Mouse (Mus musculus): ENCODE data around the gene Alg12.

Gene Alg12

GRCm38 (mm10) chr15:88819026-88819905, at the start of gene Alg12, which contains the start of gene Creld2:
Gene Alg12, minus strand, starts transcription at chr15:88819318.
Gene Creld2, plus strand, starts transcription at chr15:88819646.
- peak; percentile 100 for DNase-seq

DNA sequence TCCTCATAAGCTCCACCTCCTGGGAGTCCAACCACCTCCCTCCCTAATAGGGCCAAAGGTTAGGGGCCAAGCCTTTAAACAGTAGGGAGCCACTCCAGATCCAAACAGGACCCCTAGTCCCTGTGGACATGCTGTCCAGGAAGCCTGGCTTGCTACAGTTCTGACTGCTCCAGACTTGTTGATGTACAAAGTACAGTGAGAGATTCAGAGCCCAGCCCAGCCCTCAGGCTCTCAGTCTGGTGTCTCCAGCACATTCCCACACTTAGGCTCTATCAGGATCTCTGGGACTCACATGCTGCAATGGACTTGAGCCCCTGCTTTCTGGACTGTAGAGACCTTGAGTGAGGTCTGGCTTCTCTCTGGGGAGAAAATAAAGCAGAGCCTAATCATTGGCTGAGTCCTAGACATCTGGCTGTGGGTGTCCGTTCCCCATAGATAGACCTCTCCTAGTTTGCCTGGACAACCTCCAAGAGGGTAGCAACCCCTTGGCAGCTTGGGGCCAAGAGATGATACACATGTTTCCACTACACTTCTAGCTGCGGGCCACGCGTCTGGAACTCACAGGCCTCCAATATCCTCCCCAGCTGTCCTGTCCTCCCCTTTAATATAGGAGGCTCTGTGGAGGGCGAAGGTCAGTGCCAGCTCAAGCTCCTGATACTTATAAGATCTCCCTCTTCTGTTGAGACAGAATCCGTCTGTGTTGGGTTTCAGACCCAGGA, 49.1 kb upstream of the Alg12 start:
- peak; percentile 69 to 93 for DNase-seq

DNA sequence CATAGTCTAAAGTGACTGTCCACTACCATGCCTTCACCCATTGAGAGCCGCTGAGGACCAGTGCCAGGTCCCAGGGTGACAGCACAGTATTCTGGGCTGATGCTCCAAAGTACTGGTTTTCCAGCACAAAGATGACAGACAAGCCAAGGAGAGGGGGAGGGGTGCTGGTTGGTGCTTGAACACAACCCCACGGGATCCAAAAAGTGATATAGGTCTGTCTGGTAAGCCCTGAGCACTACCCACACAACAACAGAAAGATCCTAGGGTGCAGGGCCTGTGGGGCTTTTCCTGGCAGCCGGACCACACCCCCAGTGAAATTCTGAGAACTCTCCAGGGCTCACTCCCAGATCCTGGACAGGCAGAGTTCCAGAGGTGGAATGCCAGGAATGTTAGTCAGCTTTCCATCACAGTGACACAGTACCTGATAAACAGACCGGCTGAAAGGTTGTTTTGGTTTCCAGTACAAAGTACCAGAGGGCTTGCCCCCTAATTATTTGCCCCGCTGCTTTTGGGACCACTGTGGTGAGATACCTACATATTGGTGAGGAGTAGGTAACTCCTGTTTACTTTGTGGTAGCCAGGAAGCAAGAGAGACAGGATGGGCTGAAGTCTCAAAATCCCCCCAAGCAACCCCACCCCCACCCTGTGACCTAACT, 48.4 kb upstream of the Alg12 start:
- DNase-seq, result peak; percentile 85 to 92

DNA sequence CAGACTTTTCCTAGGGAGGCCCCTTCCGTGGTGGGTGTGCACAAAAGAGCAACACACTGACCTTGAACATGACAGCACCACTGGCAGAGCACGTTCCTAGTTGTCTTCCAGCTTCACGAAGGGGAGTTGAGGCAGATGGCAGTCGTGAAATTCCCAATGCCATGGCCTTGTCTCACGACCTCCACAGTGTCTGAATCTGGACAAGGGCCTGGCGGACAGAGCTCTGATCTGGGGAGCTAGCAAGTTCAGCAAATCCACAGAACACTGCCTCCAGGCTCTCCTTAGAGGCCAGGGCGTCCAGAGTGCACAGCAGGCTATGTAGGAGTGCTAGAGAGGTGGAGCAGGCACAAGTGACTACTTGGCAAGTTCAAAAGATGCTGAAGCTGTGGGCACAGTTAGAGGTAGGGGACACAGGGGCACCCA, 47.8 kb upstream of the Alg12 start:
- peak; percentile 57 to 87 for DNase-seq

DNA sequence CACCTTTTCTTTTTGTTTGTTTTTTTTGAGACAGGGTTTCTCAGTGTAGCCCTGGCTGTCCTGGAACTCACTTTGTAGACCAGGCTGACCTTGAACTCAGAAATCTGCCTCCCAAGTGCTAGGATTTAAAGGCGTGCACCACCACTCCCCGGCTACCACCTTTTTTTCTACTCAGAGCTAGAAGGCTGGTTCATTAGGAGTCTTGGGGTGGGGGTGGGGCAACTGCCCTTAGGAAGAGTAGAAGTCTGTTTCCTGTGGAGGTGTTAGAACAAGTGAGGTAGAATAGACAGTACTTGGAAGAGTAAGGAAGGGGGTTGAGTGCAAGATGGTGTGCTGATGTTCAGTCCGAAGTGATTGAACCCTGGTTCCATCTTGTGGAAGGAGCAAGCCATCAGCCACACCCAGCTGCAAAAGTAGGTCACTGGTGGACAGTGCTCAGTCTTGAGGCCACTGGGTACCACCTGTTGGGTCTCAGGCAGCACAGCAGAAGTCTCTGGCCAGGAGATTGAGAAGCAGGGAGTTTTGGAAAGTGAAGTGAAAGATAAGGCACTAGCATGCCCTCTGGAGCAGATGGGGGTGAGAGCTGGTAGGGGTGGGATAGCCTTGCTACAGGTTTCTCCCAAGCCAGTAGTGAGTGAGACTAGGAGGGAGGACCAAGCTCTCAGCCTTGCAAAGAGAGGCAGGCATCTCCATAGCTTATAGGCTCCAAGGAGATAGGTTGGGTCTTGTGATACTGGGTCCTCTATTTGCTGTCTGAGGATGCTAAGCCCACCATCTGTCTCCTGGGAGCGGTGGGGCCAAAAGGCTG, 47.0 kb upstream of the Alg12 start:
- peak; percentile 45 to 71 for DNase-seq

DNA sequence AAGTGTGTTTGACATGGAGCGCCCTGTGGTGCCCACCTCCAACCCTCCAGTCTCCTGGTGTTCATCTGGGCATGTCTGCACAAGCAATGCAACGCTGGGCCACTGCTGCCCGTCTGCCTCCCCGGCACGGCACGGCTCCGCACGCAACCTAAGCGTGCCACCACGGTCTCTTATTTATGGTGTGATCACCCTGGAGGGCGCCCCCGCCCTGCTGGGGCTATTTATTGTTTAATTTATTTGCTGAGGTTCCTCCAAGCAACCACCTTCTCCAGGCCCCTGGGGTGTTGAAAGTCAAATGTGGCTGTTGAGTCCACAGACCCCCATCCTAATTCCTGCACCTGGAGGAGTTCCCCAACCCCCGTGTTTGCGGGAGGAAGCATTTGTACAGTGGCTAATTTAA, 45.9 kb upstream of the Alg12 start:
- DNase-seq, result no peak

DNA sequence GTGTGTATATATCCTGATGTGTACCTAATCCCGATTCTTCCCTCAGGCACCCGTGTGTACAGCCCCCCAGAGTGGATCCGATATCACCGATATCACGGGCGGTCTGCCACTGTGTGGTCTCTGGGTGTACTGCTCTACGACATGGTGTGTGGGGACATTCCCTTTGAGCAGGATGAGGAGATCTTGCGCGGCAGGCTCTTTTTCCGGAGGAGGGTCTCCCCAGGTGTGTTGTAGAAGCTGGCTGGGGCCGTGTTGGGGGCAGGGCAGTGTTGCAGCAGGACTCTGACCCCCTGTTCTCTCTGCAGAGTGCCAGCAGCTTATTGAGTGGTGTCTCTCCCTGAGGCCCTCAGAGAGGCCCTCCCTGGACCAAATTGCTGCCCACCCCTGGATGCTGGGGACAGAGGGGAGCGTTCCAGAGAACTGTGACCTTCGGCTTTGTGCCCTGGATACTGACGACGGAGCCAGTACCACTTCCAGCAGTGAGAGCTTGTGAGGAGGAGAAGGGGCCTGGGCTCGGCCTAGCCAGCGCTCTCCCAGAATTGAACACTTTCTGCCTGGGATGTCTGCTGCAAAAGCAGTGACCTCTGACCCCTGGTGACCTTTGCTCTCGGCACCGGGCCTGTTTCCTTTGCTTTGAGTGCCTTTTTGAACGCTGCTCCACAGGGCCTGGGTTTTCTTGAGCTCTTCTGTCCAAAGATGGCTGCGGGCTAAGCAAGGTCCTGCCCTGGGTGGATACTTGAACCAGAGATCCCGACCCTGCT, 45.3 kb upstream of the Alg12 start:
- DNase-seq, result peak; percentile 88

DNA sequence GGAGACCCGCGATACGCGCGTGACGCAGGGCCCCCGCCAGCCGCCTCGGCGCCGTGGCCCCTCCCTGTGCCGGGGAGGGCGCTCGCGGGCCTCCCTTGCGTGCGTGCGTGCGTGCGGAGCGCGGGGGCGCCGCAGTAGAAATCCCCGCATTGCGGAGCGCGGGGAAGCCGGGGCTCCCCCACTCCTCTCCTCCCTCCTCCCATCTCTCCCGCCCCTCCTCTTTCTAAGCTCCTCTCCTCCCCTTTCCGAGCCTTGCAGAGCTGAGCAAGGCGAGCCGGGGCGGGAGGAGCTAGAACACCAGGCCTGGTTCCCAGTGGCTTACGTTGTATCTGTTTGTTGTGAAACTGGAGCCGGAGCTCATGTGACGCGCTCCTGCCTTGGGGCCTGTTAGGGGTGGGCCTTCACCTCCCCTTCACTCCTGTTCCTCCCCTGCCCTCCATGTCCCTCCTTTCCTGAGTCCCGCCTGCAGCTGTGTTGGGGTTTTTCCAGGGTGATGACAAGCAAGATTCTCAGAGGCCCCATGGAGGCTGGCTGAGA, 44.6 kb upstream of the Alg12 start:
- peak; percentile 93 to 97 for DNase-seq

- peak; percentile 57 to 82 for DNase-seq
Observed at GRCm38 (mm10) chr15:88862881-88863694, 44.0 kb upstream of the Alg12 start.

DNA sequence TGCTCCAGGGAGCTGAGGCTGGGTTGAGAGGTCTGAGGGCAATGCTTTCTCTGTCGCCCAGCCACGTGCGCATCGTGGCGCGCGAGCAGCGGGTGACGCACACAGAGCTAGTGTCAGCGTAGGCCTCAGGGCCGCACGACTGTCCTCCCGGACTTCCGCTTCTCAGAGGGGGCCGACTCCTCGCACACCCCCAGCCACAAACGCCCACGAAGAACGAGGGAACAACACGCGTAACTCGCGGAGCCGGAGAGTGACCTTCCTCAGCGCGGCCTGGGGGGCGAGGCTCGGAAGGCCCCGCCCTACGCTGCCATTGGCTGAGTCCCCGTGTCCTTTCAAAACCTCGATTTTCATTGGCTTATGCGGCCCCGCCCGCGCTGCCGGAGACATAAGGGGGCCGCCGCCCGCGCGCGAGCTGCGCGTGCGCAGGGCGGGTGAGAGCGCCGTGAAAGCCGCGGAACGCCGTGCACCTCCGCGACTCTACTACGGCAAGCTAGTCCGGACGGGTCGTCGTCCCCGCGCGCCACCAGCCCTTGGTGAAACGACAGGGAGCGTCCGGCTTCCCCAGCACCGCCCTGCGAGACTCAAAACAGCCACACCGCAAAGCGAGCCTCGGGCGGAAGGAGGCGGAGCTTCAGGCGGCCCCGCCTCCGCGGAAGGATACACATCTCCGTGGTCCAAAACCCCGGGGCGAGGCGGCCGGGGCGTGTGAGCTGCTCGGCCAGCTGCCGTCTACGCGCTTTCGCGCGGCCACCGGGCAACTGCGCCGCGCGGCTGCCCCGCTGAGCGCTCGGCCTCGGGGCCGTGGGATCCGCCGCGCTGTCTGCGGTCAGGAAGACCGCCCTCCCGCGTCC, 42.9 kb upstream of the Alg12 start, which contains the start of gene Pim3:
Gene Pim3 (plus strand): TSS at position 415 of the 851 bp plus-strand sequence.
- peak; percentile 97 to 100 for DNase-seq

DNA sequence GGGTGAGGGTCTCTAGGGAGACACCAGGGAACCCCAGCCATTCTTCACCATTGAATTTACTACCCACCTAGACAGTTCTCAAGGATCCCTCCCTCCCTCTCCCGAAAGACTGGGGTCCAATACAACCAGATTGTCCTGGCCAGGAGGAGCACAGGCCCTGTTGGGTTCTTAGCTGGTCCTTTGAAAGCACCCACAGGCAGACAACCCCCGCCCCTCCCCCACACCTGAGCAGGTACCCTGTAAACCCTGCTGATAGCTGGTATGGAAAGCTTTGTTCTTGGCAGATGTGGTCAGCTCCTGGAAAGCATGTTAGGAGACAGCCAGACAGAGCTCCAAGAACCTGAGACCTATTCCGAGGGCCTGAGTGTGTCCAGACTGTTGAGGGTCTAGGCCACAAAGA, 41.7 kb upstream of the Alg12 start:
- peak in 1 of 2 experiments; percentile 71 for DNase-seq

GRCm38 (mm10) chr15:88859206-88859970, 40.3 kb upstream of the Alg12 start:
- DNase-seq, result peak in 1 of 2 experiments; percentile 67

DNA sequence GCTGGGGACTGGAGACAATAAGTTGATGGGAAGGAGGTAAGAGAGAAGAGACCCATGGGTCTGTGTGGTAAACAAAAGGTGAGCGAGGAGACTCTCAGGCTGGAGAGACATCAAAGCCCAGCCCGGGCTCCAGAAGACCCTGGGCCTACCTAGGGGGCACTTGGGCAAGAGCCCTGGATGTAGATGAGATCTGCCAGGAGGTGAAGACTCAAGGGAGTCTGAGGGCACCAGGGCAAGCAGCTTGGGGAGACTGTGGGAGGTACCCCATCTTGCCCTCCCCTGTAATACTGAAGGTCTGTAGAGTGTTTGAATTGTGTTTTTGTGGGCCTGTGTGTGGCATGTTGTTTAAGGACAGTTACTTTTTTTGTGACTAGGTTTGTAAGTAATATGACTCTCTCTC, 39.6 kb upstream of the Alg12 start:
- no peak for DNase-seq

DNA sequence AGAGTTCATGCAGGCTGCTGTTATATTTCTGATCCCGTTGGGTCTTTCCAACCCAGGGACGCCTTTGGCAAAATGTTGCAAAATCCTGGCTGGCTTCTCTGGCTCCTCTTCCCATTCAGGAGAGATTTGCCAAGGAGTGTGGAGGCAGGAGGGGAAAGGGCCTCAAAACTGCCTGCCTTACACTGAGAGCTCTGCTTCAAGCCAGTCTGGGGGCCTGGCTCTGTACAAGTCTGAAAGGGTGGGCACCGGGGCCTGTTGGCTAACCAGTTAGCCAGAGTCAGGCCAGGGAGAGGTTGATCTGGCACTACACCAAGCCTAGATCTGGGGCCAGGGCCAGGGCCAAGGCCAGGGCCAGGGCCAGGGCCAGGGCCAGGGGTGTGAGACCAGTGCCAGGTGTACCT, 39.0 kb upstream of the Alg12 start:
- DNase-seq, result peak; percentile 50 to 74

GRCm38 (mm10) chr15:88857361-88857760, 38.2 kb upstream of the Alg12 start:
- DNase-seq, result no peak

- peak in 1 of 2 experiments; percentile 42 for DNase-seq
Observed at GRCm38 (mm10) chr15:88856613-88857012, 37.5 kb upstream of the Alg12 start.

- peak in 1 of 2 experiments; percentile 71 for DNase-seq
Observed at GRCm38 (mm10) chr15:88855896-88856417, 36.8 kb upstream of the Alg12 start.
